Mouse (Mus musculus) heart, postnatal 25 days (tissue): Measurements from ENCODE around the gene Metrnl. TPM values are rescaled to one million over a fixed set of nuclear protein-coding genes. Genes with fewer than 3 reads are reported as not detected.

ENCODE experiments used
- DNase-seq: peaks from one replicate; pipeline ENCODE4 v3.0.0; 2022; ENCODE audit warnings: low spot score
- intact Hi-C: fragments of 180-260 bp; cut with DNase I; formaldehyde crosslinking; loops from one replicate; pipeline ENCODE4 v1.15.1; 2025
- total RNA-seq, 2 experiments: library from RNA; stranded (reverse); gene quantifications; 2 replicates each; pipeline ENCODE4 v1.2.3; 2021

The Metrnl gene
- total RNA-seq, 2 experiments from 2014 or later = 21.8 to 22.0 TPM

- intact Hi-C loops = no loop called here
- DNase-seq = no peak
These were observed 13.6 kb downstream of the Metrnl start for GRCm38 (mm10) chr11:121714745-121715485.

DNA sequence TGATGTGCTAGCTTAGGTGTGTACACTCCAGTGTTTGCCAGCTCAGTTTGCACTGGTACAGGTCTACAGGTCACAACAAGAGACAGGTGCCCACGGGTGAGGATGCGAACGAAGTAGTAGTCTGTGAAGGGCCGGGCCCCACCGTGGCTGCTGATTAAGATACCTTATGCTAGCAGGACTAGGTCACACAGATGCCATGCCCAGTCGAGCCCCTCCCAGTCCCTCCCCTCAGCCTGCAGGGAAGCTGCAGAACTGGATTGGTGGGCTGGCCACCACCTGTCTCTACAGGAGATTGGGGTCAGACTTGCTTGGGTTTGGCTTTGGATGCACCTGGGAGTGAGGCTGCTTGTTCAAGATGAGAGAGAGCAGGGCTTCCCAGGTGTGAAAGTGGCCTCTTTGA, 16.4 kb downstream of the Metrnl start:
- DNase-seq = no peak
- intact Hi-C loops = no loop called here

DNA sequence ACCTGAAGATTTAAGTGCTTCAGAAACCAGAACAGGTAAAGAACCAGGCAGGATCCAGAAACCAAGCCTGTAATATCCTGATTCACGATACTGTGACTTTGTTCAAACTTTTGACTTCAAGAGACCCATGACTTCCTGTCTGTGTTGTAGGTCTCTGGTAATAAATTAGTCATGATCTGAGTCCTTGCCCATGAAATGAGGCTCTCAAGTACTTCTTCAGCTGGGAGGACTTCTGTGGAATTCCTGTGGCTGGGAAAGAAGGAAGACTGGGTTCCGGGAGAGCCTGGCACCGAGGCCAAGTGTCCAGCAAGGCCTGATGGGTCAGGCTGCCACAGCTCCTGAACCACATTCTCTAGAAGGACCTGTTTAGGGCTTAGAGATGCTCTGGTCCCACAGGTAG, 19.4 kb downstream of the Metrnl start:
- intact Hi-C loops = loop anchor here (5.0 kb wide), 1 partner anchor 57 kb away; no protein-coding TSS in a partner anchor
- no peak for DNase-seq

DNA sequence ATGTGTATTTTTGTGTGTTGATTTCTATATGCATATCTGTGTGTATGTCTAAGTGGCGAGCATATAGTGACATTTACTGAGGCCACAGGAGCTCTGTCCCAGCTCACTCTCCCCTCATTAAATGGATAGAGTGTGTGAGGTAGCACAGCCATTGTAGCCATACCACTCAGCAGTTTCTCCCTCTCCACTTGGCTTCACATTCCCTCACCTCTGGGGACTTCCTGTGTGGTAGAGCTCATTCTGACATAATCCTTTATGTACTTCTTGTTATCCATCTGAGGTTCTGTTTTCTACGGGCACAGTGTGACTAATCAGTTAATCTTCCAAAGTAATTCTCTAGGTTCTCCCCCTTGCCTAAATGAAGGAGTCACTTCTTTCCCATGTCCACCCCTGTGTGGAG, 21.1 kb downstream of the Metrnl start:
- intact Hi-C loops = loop anchor here (5.0 kb wide), 1 partner anchor 55 kb away; no protein-coding TSS in a partner anchor
- no peak for DNase-seq

DNA sequence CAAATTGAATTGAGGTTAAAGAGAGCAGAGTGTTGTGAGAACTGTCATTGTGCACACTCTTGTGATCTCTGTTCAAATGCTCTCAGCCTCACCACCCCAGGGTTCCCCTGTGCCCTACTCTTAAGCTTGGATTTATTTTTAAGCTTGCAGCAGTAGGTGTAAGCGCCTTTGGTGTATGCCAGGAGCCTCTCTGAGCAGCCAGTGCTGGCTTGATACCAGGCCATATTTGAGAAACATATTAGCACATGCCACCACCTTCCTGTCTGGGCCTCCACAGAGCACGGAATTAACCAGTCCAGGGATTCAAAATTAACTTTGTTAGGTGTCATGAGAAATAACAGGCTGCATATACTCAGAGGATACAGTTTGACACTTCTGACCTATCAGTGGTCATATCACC, 25.3 kb downstream of the Metrnl start:
- no peak for DNase-seq

DNA sequence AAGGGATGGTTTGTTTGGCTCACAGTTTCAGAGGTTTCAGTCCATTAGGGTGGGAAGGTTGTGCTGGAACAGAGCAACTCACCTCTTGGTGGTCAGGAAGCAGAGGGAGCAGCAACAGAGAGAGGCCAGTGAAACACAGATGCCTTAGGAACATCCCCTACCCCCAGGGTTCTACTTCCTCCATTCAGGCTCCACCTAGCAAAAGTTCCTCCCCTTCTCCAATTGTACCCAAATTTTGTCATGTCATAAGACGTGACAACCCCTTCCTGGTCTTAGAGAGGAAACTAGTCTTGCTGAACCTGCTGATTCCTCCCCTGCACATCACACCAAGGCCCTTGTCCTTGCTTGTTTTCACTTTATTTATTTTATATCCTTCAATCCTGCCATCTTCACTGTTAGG, 32.8 kb downstream of the Metrnl start:
- DNase-seq = no peak
- intact Hi-C loops = no loop called here

More for the DNA sequence above, 25.3 kb downstream of the Metrnl start:
- intact Hi-C loops = no loop called here

GRCm38 (mm10) chr11:121734892-121735291, 33.5 kb downstream of the Metrnl start:
- DNase-seq = no peak
- intact Hi-C loops = no loop called here

- intact Hi-C loops = no loop called here
- no peak for DNase-seq
These were observed 37.3 kb downstream of the Metrnl start for GRCm38 (mm10) chr11:121738616-121739015.

GRCm38 (mm10) chr11:121740906-121741305, 39.6 kb downstream of the Metrnl start:
- intact Hi-C loops = no loop called here
- DNase-seq = no peak

DNA sequence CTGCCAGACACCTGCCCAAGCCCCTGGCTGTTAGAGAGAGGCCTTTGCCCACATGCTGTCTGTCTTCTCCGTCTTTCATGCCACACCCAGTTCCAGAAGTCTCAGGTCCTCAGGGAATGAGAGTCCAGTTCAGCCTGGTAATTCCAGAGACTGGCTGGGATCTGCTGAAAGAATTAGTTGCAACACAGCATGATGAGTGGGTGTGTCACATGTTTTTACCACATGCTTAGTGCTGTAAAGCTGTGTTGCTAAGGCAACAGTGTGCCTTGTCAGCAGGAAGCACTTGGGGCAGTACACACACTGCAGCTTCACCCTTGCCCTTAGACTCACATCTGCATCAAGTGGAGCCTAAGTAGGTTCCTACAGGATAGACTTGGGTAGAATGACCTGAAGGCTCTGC, 40.1 kb downstream of the Metrnl start:
- intact Hi-C loops = no loop called here
- DNase-seq = peak; percentile 30

GRCm38 (mm10) chr11:121743113-121743512, 41.8 kb downstream of the Metrnl start:
- no peak for DNase-seq
- intact Hi-C loops = no loop called here

- no peak for DNase-seq
- intact Hi-C loops = no loop called here
These were observed 42.7 kb downstream of the Metrnl start for GRCm38 (mm10) chr11:121743915-121744628.

DNA sequence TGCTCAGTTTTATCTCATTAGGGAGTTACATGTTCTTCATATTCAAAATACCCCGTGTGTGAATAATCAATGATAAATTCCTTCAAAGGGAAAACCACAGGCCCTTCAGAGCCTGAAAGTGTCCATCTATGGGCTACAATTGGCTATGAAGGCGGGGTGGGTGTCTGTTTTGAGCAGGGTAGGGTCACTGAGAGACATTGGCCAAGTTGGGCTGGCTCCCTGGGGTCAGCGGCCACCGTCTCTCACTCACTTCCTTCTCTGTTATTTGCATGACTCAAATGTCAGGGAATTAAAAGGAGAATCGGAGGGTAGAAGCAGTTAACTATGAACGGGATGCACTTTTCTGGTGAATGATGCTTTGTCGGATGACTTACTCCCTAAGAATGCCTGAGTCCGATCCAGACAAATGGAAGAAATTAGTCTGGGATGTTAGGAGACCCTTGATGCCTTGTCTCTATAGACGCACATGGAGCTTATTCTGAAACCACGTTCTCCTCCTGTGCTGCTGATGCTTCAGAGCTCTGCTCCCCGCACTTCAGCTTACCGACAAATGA, 45.7 kb downstream of the Metrnl start:
- DNase-seq = no peak
- intact Hi-C loops = loop anchor here (5.0 kb wide), 1 partner anchor 55 kb away; no protein-coding TSS in a partner anchor

GRCm38 (mm10) chr11:121748003-121748684, 46.8 kb downstream of the Metrnl start:
- intact Hi-C loops = loop anchor here (5.0 kb wide), 1 partner anchor 54 kb away; no protein-coding TSS in a partner anchor
- no peak for DNase-seq

Other genes with a start within 250 kb of the Metrnl start
- 10 to 100 TPM in 1 of 2 experiments, 1 to 10 TPM in 1; 10.0 to 11.5 TPM for gene Tbcd, start 249.6 kb upstream of the Metrnl start, total RNA-seq
- gene Zfp750, start 182.2 kb upstream of the Metrnl start, total RNA-seq = under 1 TPM in 1 of 2 experiments, not detected in 1; 0.08 TPM
- gene B3gntl1, start 28.4 kb upstream of the Metrnl start, total RNA-seq = 1 to 10 TPM; 3.6 to 4.6 TPM
- gene Ptchd3, start 128.7 kb downstream of the Metrnl start, total RNA-seq = under 1 TPM; 0.26 to 0.28 TPM